Comparison of ENCODE assay signal across 12 mouse cellular contexts in genomic region chr10:67192366-67192765, GRCm38 (mm10).
DNase-seq lines count a peak whose midpoint lies in the region; ATAC-seq and TF ChIP-seq lines count a peak whose summit lies in the region.
"Had no signal": no experiment of that assay in that cellular context is flagged by ENCODE, and none has a peak within 500 bp of the region (broad histone marks: within the 10 kb centered on the region; RNA-seq: fewer than 3 reads in every experiment).

No protein-coding gene starts in this region.

- no peak overlapping the region for H3K27ac ChIP-seq in intestine, embryonic 16.5 days (ENCODE audit: low read length)
- H3K27ac ChIP-seq in intestine, embryonic 15.5 days = no peak overlapping the region
- H3K27ac ChIP-seq in thymus, adult 2 months (ENCODE audit: control insufficient read depth, insufficient read depth, low read length) = no peak overlapping the region
- H3K27ac ChIP-seq in midbrain, embryonic 14.5 days (replicated peaks; ENCODE audit: low read depth, low read length) = no peak overlapping the region
- H3K27ac ChIP-seq: embryonic facial prominence, embryonic 13.5 days; limb, embryonic 13.5 days had no signal

- peak; percentile 16; the same call in 1 of the 2 replicates for ATAC-seq in intestine, embryonic 16.5 days
- no peak for ATAC-seq in intestine, embryonic 15.5 days
- no peak for ATAC-seq in megakaryocyte-erythroid progenitor cell, adult 5-6 weeks (replicated peaks; ENCODE audit: low FRiP score, low TSS enrichment, poor library complexity, severe bottlenecking)
- no peak for ATAC-seq in midbrain, embryonic 14.5 days (ENCODE audit: low FRiP score, low TSS enrichment)

- H3K4me2 ChIP-seq in intestine, embryonic 16.5 days (ENCODE audit: low read depth, low read length) = no peak overlapping the region
- H3K4me2 ChIP-seq in intestine, embryonic 15.5 days (replicated peaks) = no peak overlapping the region
- no peak overlapping the region for H3K4me2 ChIP-seq in midbrain, embryonic 14.5 days (ENCODE audit: low read length)
- H3K4me2 ChIP-seq: embryonic facial prominence, embryonic 13.5 days; limb, embryonic 13.5 days; stomach, embryonic 15.5 days had no signal

- 96% methylated on average over 3 of the region's 3 CpGs for WGBS in intestine, embryonic 16.5 days
- WGBS in intestine, embryonic 15.5 days = 94% methylated on average over 3 of the region's 3 CpGs
- WGBS in thymus, adult 2 months = 96% methylated on average over 3 of the region's 3 CpGs
- 93% methylated on average over 3 of the region's 3 CpGs for WGBS in midbrain, embryonic 14.5 days

- TF ChIP-seq CTCF in thymus, adult 2 months (IDR thresholded peaks at IDR 0.05; ENCODE audit: borderline replicate concordance, control insufficient read depth, extremely low read depth, insufficient read depth, low read length, poor library complexity) = no peak

- H3K4me1 ChIP-seq in intestine, embryonic 16.5 days (ENCODE audit: control insufficient read depth, insufficient read depth, low read length) = peaks cover 5% of the 10 kb centered on the region
- 0 out of 2 replicates have a peak, but pooled peaks cover 9% of the 10 kb centered on the region for H3K4me1 ChIP-seq in intestine, embryonic 15.5 days (replicated peaks)
- H3K4me1 ChIP-seq in thymus, adult 2 months (replicated peaks; ENCODE audit: control insufficient read depth, insufficient read depth, low read length) = peaks cover 9% of the 10 kb centered on the region
- H3K4me1 ChIP-seq in midbrain, embryonic 14.5 days (ENCODE audit: control insufficient read depth, insufficient read depth, low read length) = peaks cover 13% of the 10 kb centered on the region
- H3K4me1 ChIP-seq: stomach, embryonic 15.5 days had no signal

- H3K4me3 ChIP-seq in intestine, embryonic 16.5 days (ENCODE audit: low read length) = no peak overlapping the region
- no peak overlapping the region for H3K4me3 ChIP-seq in intestine, embryonic 15.5 days (replicated peaks)
- no peak overlapping the region for H3K4me3 ChIP-seq in thymus, adult 2 months (ENCODE audit: control insufficient read depth, insufficient read depth, low read length)
- H3K4me3 ChIP-seq in midbrain, embryonic 14.5 days (replicated peaks; ENCODE audit: low read depth, low read length) = no peak overlapping the region
- H3K4me3 ChIP-seq: embryonic facial prominence, embryonic 13.5 days; limb, embryonic 13.5 days; stomach, embryonic 15.5 days had no signal

- TF ChIP-seq POLR2A in thymus, adult 2 months (IDR thresholded peaks at IDR 0.05; ENCODE audit: control insufficient read depth, extremely low read depth, insufficient read depth, low read length, poor library complexity) = no peak

- H3K27me3 ChIP-seq in intestine, embryonic 16.5 days (replicated peaks; ENCODE audit: control insufficient read depth, insufficient read depth, low read length) = no peaks in the 10 kb centered on the region
- no peaks in the 10 kb centered on the region for H3K27me3 ChIP-seq in intestine, embryonic 15.5 days (replicated peaks)
- H3K27me3 ChIP-seq in thymus, adult 2 months (ENCODE audit: control insufficient read depth, insufficient read depth, low read length) = no peaks in the 10 kb centered on the region
- H3K27me3 ChIP-seq in midbrain, embryonic 14.5 days (ENCODE audit: control insufficient read depth, insufficient read depth, low read length) = no peaks in the 10 kb centered on the region
- H3K27me3 ChIP-seq: embryonic facial prominence, embryonic 13.5 days; limb, embryonic 13.5 days; stomach, embryonic 15.5 days had no signal

- H3K9me3 ChIP-seq in intestine, embryonic 16.5 days (ENCODE audit: control insufficient read depth, low read length) = no peaks in the 10 kb centered on the region
- H3K9me3 ChIP-seq in intestine, embryonic 15.5 days = no peaks in the 10 kb centered on the region
- H3K9me3 ChIP-seq in midbrain, embryonic 14.5 days (ENCODE audit: control insufficient read depth, low read length) = no peaks in the 10 kb centered on the region
- H3K9me3 ChIP-seq: embryonic facial prominence, embryonic 13.5 days; limb, embryonic 13.5 days; stomach, embryonic 15.5 days had no signal

- no peak overlapping the region for H3K9ac ChIP-seq in intestine, embryonic 16.5 days (ENCODE audit: low read depth, low read length)
- no peak overlapping the region for H3K9ac ChIP-seq in intestine, embryonic 15.5 days
- no peak overlapping the region for H3K9ac ChIP-seq in midbrain, embryonic 14.5 days (replicated peaks; ENCODE audit: low read length)
- H3K9ac ChIP-seq: embryonic facial prominence, embryonic 13.5 days; limb, embryonic 13.5 days; stomach, embryonic 15.5 days had no signal

- no peaks in the 10 kb centered on the region for H3K36me3 ChIP-seq in intestine, embryonic 16.5 days (ENCODE audit: control insufficient read depth, insufficient read depth, low read length)
- H3K36me3 ChIP-seq in intestine, embryonic 15.5 days = no peaks in the 10 kb centered on the region
- H3K36me3 ChIP-seq in thymus, adult 2 months (ENCODE audit: control insufficient read depth, insufficient read depth, low read length) = peaks cover 5% of the 10 kb centered on the region; the same call in 1 of the 2 replicates
- H3K36me3 ChIP-seq in midbrain, embryonic 14.5 days (ENCODE audit: control insufficient read depth, insufficient read depth, low read length) = 0 out of 2 replicates have a peak, but pooled peaks cover 4% of the 10 kb centered on the region

- DNase-seq in thymus, adult 2 months = peak; percentile 38
- DNase-seq in thymus, adult 18-20 months = no peak
- DNase-seq in induced T-regulatory cell, adult 2 months (ENCODE audit: low read depth) = peak; percentile 67
- no peak for DNase-seq in midbrain, embryonic 14.5 days
- no peak for DNase-seq in frontal cortex, postnatal 14 days (ENCODE audit: low spot score in 2 of 2)
- DNase-seq: kidney, adult 18-20 months had no signal

Comparison
In these comparisons a context has a peak if more than half of its experiments do, and no peak if none do; other contexts are left out.
1. DNase-seq: peak in thymus, adult 2 months (single experiment) and induced T-regulatory cell, adult 2 months (single experiment); none in thymus, adult 18-20 months (0 of 2), midbrain, embryonic 14.5 days (single experiment) and frontal cortex, postnatal 14 days (0 of 2).